Mouse (Mus musculus) neural tube, embryonic 15.5 days (tissue): ENCODE measurements around the gene Rdh13. TPM values are rescaled to one million over a fixed set of nuclear protein-coding genes. Genes with fewer than 3 reads are reported as not detected.
A peak's percentile ranks its signal among the peaks of the same experiment; 100 is the strongest.
"Not testable (repeated sequence)": the region's sequence is repeated elsewhere in the genome, so short reads cannot be mapped to it uniquely, and the experiment has no call there.

Experiments
- ATAC-seq: fragments of 200-750 bp; cut with Nextera tagmentation; 2 replicates; pipeline ENCODE4 v1.8.0; 2017; ENCODE audit warnings: mild to moderate bottlenecking, moderate TSS enrichment, moderate library complexity; ENCODE audit not compliant: low FRiP score
- H3K27ac ChIP-seq: fragments of 300-500 bp; sonication (generic); replicated peaks from 2 replicates; pipeline ENCODE4 v1.5.1; 2015; ENCODE audit warnings: mild to moderate bottlenecking, inconsistent platforms
- H3K27me3 ChIP-seq: fragments of 300-500 bp; sonication (generic); replicated peaks from 2 replicates; pipeline ENCODE4 v1.6.1; 2015; ENCODE audit warnings: inconsistent platforms
- H3K36me3 ChIP-seq: fragments of 300-500 bp; sonication (generic); 2 replicates; pipeline ENCODE4 v1.6.1; 2015; ENCODE audit warnings: inconsistent platforms
- H3K4me1 ChIP-seq: fragments of 300-500 bp; sonication (generic); 2 replicates; pipeline ENCODE4 v1.6.1; 2015; ENCODE audit warnings: inconsistent platforms
- H3K4me2 ChIP-seq: fragments of 300-500 bp; sonication (generic); 2 replicates; pipeline ENCODE4 v1.6.1; 2015; ENCODE audit warnings: inconsistent platforms, mild to moderate bottlenecking, moderate library complexity
- H3K4me3 ChIP-seq: fragments of 300-500 bp; sonication (generic); replicated peaks from 2 replicates; pipeline ENCODE4 v1.5.1; 2015; ENCODE audit warnings: mild to moderate bottlenecking, inconsistent platforms
- H3K9ac ChIP-seq: fragments of 300-500 bp; sonication (generic); replicated peaks from 2 replicates; pipeline ENCODE4 v1.6.1; 2015; ENCODE audit warnings: mild to moderate bottlenecking, inconsistent platforms
- H3K9me3 ChIP-seq: fragments of 300-500 bp; sonication (generic); replicated peaks from 2 replicates; pipeline ENCODE4 v1.6.1; 2016; ENCODE audit warnings: inconsistent platforms
- WGBS: fragments of 180-500 bp; shearing (Covaris S2); methylation state at CpG from one replicate; pipeline ENCODE4 v1.1.7; 2015; ENCODE audit warnings: mixed read lengths; 5-methylcytosine and 5-hydroxymethylcytosine counted together
- microRNA-seq: library from miRNA; unstranded; fragments of <30 nt; microRNA quantifications from one replicate; pipeline ENCODE4, GENCODE M21; 2017
- polyA plus RNA-seq: library from polyadenylated mRNA; unstranded; fragments of >200 nt; fragmentation: Nextera tagmentation; extraction: Ambion mirVana; gene quantifications from 2 replicates; pipeline ENCODE4 v1.2.1, GENCODE M21; 2015

The Rdh13 gene
- polyA plus RNA-seq, 1 experiment from 2014 or later, result 41.9 TPM

GRCm38 (mm10) chr7:4431548-4431947, 13.9 kb downstream of the Rdh13 start:
- Histone ChIP-seq H3K4me3 (no peak overlapping the region), H3K36me3 (peaks cover 88% of the 10 kb centered on the region), H3K4me1 (no peaks in the 10 kb centered on the region; the same call in 1 of the 2 replicates), H3K9ac (no peak overlapping the region), H3K9me3 (no peaks in the 10 kb centered on the region), H3K27ac (no peak overlapping the region), H3K27me3 (no peaks in the 10 kb centered on the region), H3K4me2 (no peak overlapping the region)
- WGBS, result 84% methylated on average over 6 of the region's 6 CpGs
- no peak for ATAC-seq

GRCm38 (mm10) chr7:4430246-4430844, 15.1 kb downstream of the Rdh13 start:
- no peak for ATAC-seq
- no peak overlapping the region for H3K4me2 ChIP-seq
- H3K4me1 ChIP-seq, result no peaks in the 10 kb centered on the region; the same call in 1 of the 2 replicates
- no peak overlapping the region for H3K9ac ChIP-seq
- no peak overlapping the region for H3K4me3 ChIP-seq
- no peak overlapping the region for H3K27ac ChIP-seq
- H3K9me3 ChIP-seq, result no peaks in the 10 kb centered on the region
- WGBS, result 94% methylated on average over 9 of the region's 9 CpGs
- H3K36me3 ChIP-seq, result peaks cover 90% of the 10 kb centered on the region
- H3K27me3 ChIP-seq, result no peaks in the 10 kb centered on the region

DNA sequence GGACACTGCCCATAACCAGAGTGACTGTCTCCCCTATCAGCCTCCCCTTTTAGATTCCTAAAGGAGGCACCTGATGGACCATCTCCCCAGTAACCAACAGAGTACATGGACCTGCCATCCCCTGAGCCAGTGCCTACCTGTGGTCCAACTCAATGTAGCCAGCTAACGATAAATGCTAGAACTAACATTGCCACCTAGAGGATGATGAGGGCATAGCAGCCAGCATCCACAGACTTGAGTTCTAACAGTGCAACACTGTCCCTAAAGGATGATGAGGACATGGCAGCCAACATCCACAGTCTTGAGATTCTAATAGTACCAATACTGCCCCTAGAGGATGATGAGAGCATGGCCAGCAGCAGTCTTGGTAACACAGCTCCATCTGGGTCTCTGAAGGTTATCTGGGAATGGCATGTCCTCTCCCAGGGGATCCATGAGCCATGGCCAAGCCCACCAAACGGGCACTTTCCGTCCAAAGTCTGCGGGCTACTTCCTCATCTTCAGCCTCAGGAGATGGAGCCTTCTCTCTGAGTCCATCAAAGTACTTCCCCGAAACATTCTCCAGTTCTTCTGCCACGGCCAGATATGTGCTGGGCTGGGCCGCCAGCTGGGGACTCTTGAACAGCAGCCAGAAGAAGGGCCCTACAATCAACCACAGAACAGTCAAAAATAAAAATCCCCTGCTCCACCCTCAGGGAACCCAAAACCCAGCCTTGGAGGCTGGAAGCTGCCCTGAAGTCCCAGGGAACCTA, 18.1 kb downstream of the Rdh13 start:
- H3K9ac ChIP-seq, result no peak overlapping the region
- H3K4me2 ChIP-seq, result no peak overlapping the region
- H3K27ac ChIP-seq, result no peak overlapping the region
- no peaks in the 10 kb centered on the region for H3K27me3 ChIP-seq
- H3K36me3 ChIP-seq, result peaks cover 83% of the 10 kb centered on the region
- 76% methylated on average over 7 of the region's 7 CpGs for WGBS
- no peak overlapping the region for H3K4me3 ChIP-seq
- peak; percentile 94 for ATAC-seq
- no peaks in the 10 kb centered on the region; the same call in 1 of the 2 replicates for H3K4me1 ChIP-seq
- H3K9me3 ChIP-seq, result no peaks in the 10 kb centered on the region

DNA sequence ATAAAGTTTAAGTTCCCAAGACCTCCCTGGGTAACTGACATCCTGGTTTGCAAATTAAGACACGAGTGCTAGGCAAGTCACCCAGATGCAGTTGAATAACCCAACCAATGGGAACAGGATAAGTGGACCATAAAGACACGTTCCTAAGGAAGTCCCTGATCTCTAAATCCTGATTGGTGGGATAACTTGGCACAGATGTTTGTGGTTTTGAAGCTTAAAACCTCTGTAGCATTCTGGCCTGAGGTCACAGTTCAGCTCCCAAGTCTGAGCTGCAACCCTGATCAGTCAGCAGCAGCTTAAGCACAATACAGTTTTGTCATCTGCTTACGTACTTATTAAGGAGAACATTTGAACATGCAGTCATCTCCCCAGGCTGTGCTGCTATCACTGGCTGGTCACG, 25.2 kb downstream of the Rdh13 start:
- Histone ChIP-seq H3K36me3 (peaks cover 19% of the 10 kb centered on the region), H3K27me3 (no peaks in the 10 kb centered on the region), H3K4me3 (no peak overlapping the region), H3K4me1 (no peaks in the 10 kb centered on the region), H3K4me2 (no peak overlapping the region), H3K9ac (no peak overlapping the region), H3K9me3 (no peaks in the 10 kb centered on the region), H3K27ac (no peak overlapping the region)
- WGBS, result 70% methylated on average over 4 of the region's 4 CpGs
- no peak for ATAC-seq

GRCm38 (mm10) chr7:4419681-4420080, 25.8 kb downstream of the Rdh13 start:
- Histone ChIP-seq H3K27me3 (no peaks in the 10 kb centered on the region), H3K4me3 (no peak overlapping the region), H3K4me2 (no peak overlapping the region), H3K36me3 (peaks cover 14% of the 10 kb centered on the region), H3K4me1 (no peaks in the 10 kb centered on the region), H3K9ac (no peak overlapping the region), H3K9me3 (no peaks in the 10 kb centered on the region), H3K27ac (no peak overlapping the region)
- no peak for ATAC-seq
- WGBS, result 81% methylated on average over 6 of the region's 6 CpGs

GRCm38 (mm10) chr7:4412406-4412805, 33.0 kb downstream of the Rdh13 start:
- not testable (repeated sequence) for ATAC-seq, H3K4me3 ChIP-seq, H3K9me3 ChIP-seq, H3K36me3 ChIP-seq, H3K4me1 ChIP-seq, H3K4me2 ChIP-seq, H3K9ac ChIP-seq, H3K27ac ChIP-seq, H3K27me3 ChIP-seq
- whole genome bisulfite sequencing, result 96% methylated on average over 15 of the region's 15 CpGs

DNA sequence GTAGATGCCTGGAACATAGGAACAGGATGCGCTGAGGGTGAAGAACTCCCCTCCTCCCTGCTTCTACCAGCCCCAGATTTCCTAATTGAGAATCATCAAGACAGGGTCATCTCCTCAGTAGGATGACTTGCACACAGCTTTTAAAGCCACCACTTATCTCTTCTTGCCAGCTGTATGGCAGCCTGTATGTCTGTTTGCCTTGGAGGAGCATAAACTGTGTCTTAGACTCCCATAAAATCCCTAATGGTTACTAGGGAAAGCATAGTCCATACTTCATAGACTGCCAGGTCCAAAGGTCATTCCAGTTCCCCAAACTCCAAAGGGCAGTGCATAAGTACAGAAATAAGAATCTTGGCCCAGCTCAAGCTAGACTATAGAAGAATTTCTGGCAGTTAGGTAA, 47.7 kb downstream of the Rdh13 start, which contains the start of gene Gp6:
TSS of gene Gp6 (minus strand) at position 15 of the 400 bp plus-strand sequence.
- H3K9ac ChIP-seq, result no peak within 1 kb of the TSS
- no peak for ATAC-seq
- H3K4me1 ChIP-seq, result no peaks in the 10 kb centered on the region
- H3K9me3 ChIP-seq, result no peaks in the 10 kb centered on the region
- no peaks in the 10 kb centered on the region for H3K27me3 ChIP-seq
- H3K27ac ChIP-seq, result no peak within 1 kb of the TSS
- no peaks in the 10 kb centered on the region for H3K36me3 ChIP-seq
- no peak within 1 kb of the TSS for H3K4me3 ChIP-seq
- no peak within 1 kb of the TSS for H3K4me2 ChIP-seq
- WGBS, result 87% methylated on average over 1 of the region's 1 CpGs

Small RNAs within 50 kb of the gene (microRNA-seq; reads per million reads assigned to microRNA genes)
- gene Gm24605, result not detected
- gene Gm24752, result not detected
- gene Gm25349, result not detected

Other genes with a start within 250 kb of the Rdh13 start
- gene Lilra5, start 207.9 kb downstream of the Rdh13 start, polyA plus RNA-seq, result 0.14 TPM in 1 of 2 replicates, not detected in the other
- 0.19 TPM in 1 of 2 replicates, not detected in the other for gene Ncr1, start 107.9 kb downstream of the Rdh13 start, polyA plus RNA-seq
- 0.08 TPM in 1 of 2 replicates, not detected in the other for gene Gp6, start 47.9 kb downstream of the Rdh13 start, polyA plus RNA-seq
- 13.1 and 14.1 TPM in 2 replicates for gene Eps8l1, start 15.0 kb upstream of the Rdh13 start, polyA plus RNA-seq
- gene Ppp1r12c, start 56.0 kb upstream of the Rdh13 start, polyA plus RNA-seq, result 38.8 and 44.6 TPM in 2 replicates
- 22.8 and 29.5 TPM in 2 replicates for gene Tnnt1, start 70.7 kb upstream of the Rdh13 start, polyA plus RNA-seq
- gene Tnni3, start 78.6 kb upstream of the Rdh13 start, polyA plus RNA-seq, result 1.8 and 2.4 TPM in 2 replicates
- 1.8 and 2.1 TPM in 2 replicates for gene Dnaaf3, start 86.8 kb upstream of the Rdh13 start, polyA plus RNA-seq
- 77.0 and 94.1 TPM in 2 replicates for gene Syt5, start 101.9 kb upstream of the Rdh13 start, polyA plus RNA-seq
- 0.43 and 0.65 TPM in 2 replicates for gene Ptprh, start 158.4 kb upstream of the Rdh13 start, polyA plus RNA-seq
- 1.7 and 2.3 TPM in 2 replicates for gene Tmem86b, start 185.8 kb upstream of the Rdh13 start, polyA plus RNA-seq
- gene Ppp6r1, start 213.4 kb upstream of the Rdh13 start, polyA plus RNA-seq, result 8.3 and 8.9 TPM in 2 replicates
- 156 and 173 TPM in 2 replicates for gene Hspbp1, start 239.4 kb upstream of the Rdh13 start, polyA plus RNA-seq
- gene Brsk1, start 245.0 kb upstream of the Rdh13 start, polyA plus RNA-seq, result 6.5 and 6.8 TPM in 2 replicates